Mouse (Mus musculus): ENCODE measurements around the gene Ndc1. TPM values are rescaled to one million over a fixed set of nuclear protein-coding genes. Genes with fewer than 3 reads are reported as not detected.
A peak's percentile ranks its signal among the peaks of the same experiment; 100 is the strongest.

Ndc1 gene
- polyA plus RNA-seq, 1 experiment from 2014 or later = 47.4 TPM

GRCm38 (mm10) chr4:107422176-107422575 lies 54.6 kb downstream of the Ndc1 start:
- Histone ChIP-seq H3K9ac (ENCODE audit: low read depth, low read length) (no peak overlapping the region), H3K27ac (ENCODE audit: low read depth, low read length) (no peak overlapping the region), H3K36me3 (ENCODE audit: control insufficient read depth, insufficient read depth, low read length) (peaks cover 9% of the 10 kb centered on the region; the same call in 1 of the 2 replicates), H3K4me1 (replicated peaks; ENCODE audit: control insufficient read depth, insufficient read depth, low read length) (0 out of 2 replicates have a peak, but pooled peaks cover 5% of the 10 kb centered on the region), H3K27me3 (replicated peaks; ENCODE audit: control insufficient read depth, insufficient read depth, low read length) (no peaks in the 10 kb centered on the region), H3K9me3 (ENCODE audit: control insufficient read depth, low read length) (no peaks in the 10 kb centered on the region), H3K4me3 (ENCODE audit: low read depth, low read length) (no peak overlapping the region), H3K4me2 (peak overlapping the region; percentile 68)
- no peak for ATAC-seq (replicated peaks; ENCODE audit: low FRiP score)
- no peak for DNase-seq (ENCODE audit: low spot score)
- WGBS = 26% methylated on average over 6 of the region's 6 CpGs

GRCm38 (mm10) chr4:107425616-107426015 lies 58.0 kb downstream of the Ndc1 start:
- DNase-seq (ENCODE audit: low spot score) (no peak), ATAC-seq (replicated peaks; ENCODE audit: low FRiP score) (no peak)
- no peak overlapping the region for H3K4me3 ChIP-seq (ENCODE audit: low read depth, low read length)
- 92% methylated on average over 12 of the region's 12 CpGs for WGBS
- no peak overlapping the region for H3K9ac ChIP-seq (ENCODE audit: low read depth, low read length)
- no peak overlapping the region for H3K4me2 ChIP-seq
- 0 out of 2 replicates have a peak, but pooled peaks cover 5% of the 10 kb centered on the region for H3K4me1 ChIP-seq (replicated peaks; ENCODE audit: control insufficient read depth, insufficient read depth, low read length)
- H3K27me3 ChIP-seq (replicated peaks; ENCODE audit: control insufficient read depth, insufficient read depth, low read length) = no peaks in the 10 kb centered on the region
- H3K27ac ChIP-seq (ENCODE audit: low read depth, low read length) = no peak overlapping the region
- no peaks in the 10 kb centered on the region for H3K9me3 ChIP-seq (ENCODE audit: control insufficient read depth, low read length)
- no peaks in the 10 kb centered on the region for H3K36me3 ChIP-seq (ENCODE audit: control insufficient read depth, insufficient read depth, low read length)

DNA sequence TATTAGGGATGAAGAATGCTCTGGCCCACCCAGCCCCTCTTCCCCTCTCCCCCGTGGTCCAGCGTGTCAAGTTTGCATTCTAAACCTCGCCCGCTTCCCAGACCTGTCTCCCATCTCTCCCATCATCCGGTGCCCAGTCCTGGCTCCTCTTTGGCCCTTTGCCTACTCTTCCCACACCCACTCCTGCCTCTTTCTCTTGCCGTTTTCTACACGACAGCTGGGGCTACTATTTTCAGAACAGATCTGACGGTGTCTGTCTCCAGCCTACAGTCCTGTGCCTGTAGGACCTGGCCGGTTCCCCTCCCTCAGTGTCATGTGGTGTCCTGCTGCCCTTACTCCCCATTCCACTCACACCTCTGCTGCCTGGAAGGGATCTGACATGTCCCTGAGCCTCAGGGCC lies 59.0 kb downstream of the Ndc1 start:
- ATAC-seq (replicated peaks; ENCODE audit: low FRiP score) = no peak
- H3K9ac ChIP-seq (ENCODE audit: low read depth, low read length) = no peak overlapping the region
- H3K36me3 ChIP-seq (ENCODE audit: control insufficient read depth, insufficient read depth, low read length) = no peaks in the 10 kb centered on the region
- no peak for DNase-seq (ENCODE audit: low spot score)
- no peaks in the 10 kb centered on the region for H3K9me3 ChIP-seq (ENCODE audit: control insufficient read depth, low read length)
- no peak overlapping the region for H3K4me2 ChIP-seq
- WGBS = 73% methylated on average over 9 of the region's 9 CpGs
- H3K4me1 ChIP-seq (replicated peaks; ENCODE audit: control insufficient read depth, insufficient read depth, low read length) = no peaks in the 10 kb centered on the region
- H3K4me3 ChIP-seq (ENCODE audit: low read depth, low read length) = no peak overlapping the region
- no peak overlapping the region for H3K27ac ChIP-seq (ENCODE audit: low read depth, low read length)
- no peaks in the 10 kb centered on the region; the same call in 1 of the 2 replicates for H3K27me3 ChIP-seq (replicated peaks; ENCODE audit: control insufficient read depth, insufficient read depth, low read length)

- H3K4me1 ChIP-seq (replicated peaks; ENCODE audit: control insufficient read depth, insufficient read depth, low read length) = peaks cover 16% of the 10 kb centered on the region
- DNase-seq (ENCODE audit: low spot score) (no peak), ATAC-seq (replicated peaks; ENCODE audit: low FRiP score) (no peak)
- no peak overlapping the region for H3K9ac ChIP-seq (ENCODE audit: low read depth, low read length)
- H3K27ac ChIP-seq (ENCODE audit: low read depth, low read length) = no peak overlapping the region
- H3K4me2 ChIP-seq = no peak overlapping the region
- no peaks in the 10 kb centered on the region for H3K9me3 ChIP-seq (ENCODE audit: control insufficient read depth, low read length)
- WGBS = 80% methylated on average over 5 of the region's 5 CpGs
- H3K4me3 ChIP-seq (ENCODE audit: low read depth, low read length) = no peak overlapping the region
- H3K36me3 ChIP-seq (ENCODE audit: control insufficient read depth, insufficient read depth, low read length) = no peaks in the 10 kb centered on the region
- peaks cover 52% of the 10 kb centered on the region for H3K27me3 ChIP-seq (replicated peaks; ENCODE audit: control insufficient read depth, insufficient read depth, low read length)
Observed at GRCm38 (mm10) chr4:107432717-107433116, 65.1 kb downstream of the Ndc1 start.

GRCm38 (mm10) chr4:107433998-107434355 lies 66.4 kb downstream of the Ndc1 start:
- H3K4me3 ChIP-seq (ENCODE audit: low read depth, low read length) = peak overlapping the region; percentile 65
- WGBS = 7% methylated on average over 15 of the region's 15 CpGs
- no peak overlapping the region for H3K9ac ChIP-seq (ENCODE audit: low read depth, low read length)
- peaks cover 16% of the 10 kb centered on the region for H3K4me1 ChIP-seq (replicated peaks; ENCODE audit: control insufficient read depth, insufficient read depth, low read length)
- DNase-seq (ENCODE audit: low spot score) (no peak), ATAC-seq (replicated peaks; ENCODE audit: low FRiP score) (no peak)
- H3K27me3 ChIP-seq (replicated peaks; ENCODE audit: control insufficient read depth, insufficient read depth, low read length) = peaks cover 63% of the 10 kb centered on the region
- H3K36me3 ChIP-seq (ENCODE audit: control insufficient read depth, insufficient read depth, low read length) = no peaks in the 10 kb centered on the region
- H3K27ac ChIP-seq (ENCODE audit: low read depth, low read length) = no peak overlapping the region
- peak overlapping the region; percentile 100 for H3K4me2 ChIP-seq
- no peaks in the 10 kb centered on the region for H3K9me3 ChIP-seq (ENCODE audit: control insufficient read depth, low read length)

GRCm38 (mm10) chr4:107434356-107435237 lies 67.0 kb downstream of the Ndc1 start, which contains the start of gene Glis1:
Gene Glis1, plus strand, starts transcription at chr4:107434591.
- Histone ChIP-seq H3K36me3 (ENCODE audit: control insufficient read depth, insufficient read depth, low read length) (no peaks in the 10 kb centered on the region), H3K27ac (ENCODE audit: low read depth, low read length) (no peak within 1 kb of the TSS), H3K4me2 (peak within 1 kb of the TSS; percentile 100), H3K27me3 (replicated peaks; ENCODE audit: control insufficient read depth, insufficient read depth, low read length) (peaks cover 63% of the 10 kb centered on the region), H3K4me1 (replicated peaks; ENCODE audit: control insufficient read depth, insufficient read depth, low read length) (peaks cover 16% of the 10 kb centered on the region), H3K9me3 (ENCODE audit: control insufficient read depth, low read length) (no peaks in the 10 kb centered on the region), H3K9ac (ENCODE audit: low read depth, low read length) (peak within 1 kb of the TSS; percentile 3; the same call in 1 of the 2 replicates), H3K4me3 (ENCODE audit: low read depth, low read length) (peak within 1 kb of the TSS; percentile 65)
- WGBS = under 1% methylated on average over 111 of the region's 112 CpGs
- ATAC-seq (replicated peaks; ENCODE audit: low FRiP score) (peak; percentile 87), DNase-seq (ENCODE audit: low spot score) (peak; percentile 66)

- H3K36me3 ChIP-seq (ENCODE audit: control insufficient read depth, insufficient read depth, low read length) = no peaks in the 10 kb centered on the region
- WGBS = 4% methylated on average over 47 of the region's 47 CpGs
- H3K4me2 ChIP-seq = peak overlapping the region; percentile 100
- H3K9ac ChIP-seq (ENCODE audit: low read depth, low read length) = no peak overlapping the region
- no peaks in the 10 kb centered on the region for H3K9me3 ChIP-seq (ENCODE audit: control insufficient read depth, low read length)
- H3K27me3 ChIP-seq (replicated peaks; ENCODE audit: control insufficient read depth, insufficient read depth, low read length) = peaks cover 63% of the 10 kb centered on the region
- H3K4me1 ChIP-seq (replicated peaks; ENCODE audit: control insufficient read depth, insufficient read depth, low read length) = peaks cover 16% of the 10 kb centered on the region
- DNase-seq (ENCODE audit: low spot score) (no peak), ATAC-seq (replicated peaks; ENCODE audit: low FRiP score) (no peak)
- no peak overlapping the region for H3K27ac ChIP-seq (ENCODE audit: low read depth, low read length)
- H3K4me3 ChIP-seq (ENCODE audit: low read depth, low read length) = peak overlapping the region; percentile 65
Observed at GRCm38 (mm10) chr4:107435238-107435946, 67.8 kb downstream of the Ndc1 start.

- H3K4me1 ChIP-seq (replicated peaks; ENCODE audit: control insufficient read depth, insufficient read depth, low read length) = peaks cover 16% of the 10 kb centered on the region
- no peak overlapping the region for H3K9ac ChIP-seq (ENCODE audit: low read depth, low read length)
- no peaks in the 10 kb centered on the region for H3K36me3 ChIP-seq (ENCODE audit: control insufficient read depth, insufficient read depth, low read length)
- DNase-seq (ENCODE audit: low spot score) = no peak
- H3K27me3 ChIP-seq (replicated peaks; ENCODE audit: control insufficient read depth, insufficient read depth, low read length) = peaks cover 63% of the 10 kb centered on the region
- WGBS = 78% methylated on average over 7 of the region's 7 CpGs
- no peak overlapping the region for H3K27ac ChIP-seq (ENCODE audit: low read depth, low read length)
- H3K9me3 ChIP-seq (ENCODE audit: control insufficient read depth, low read length) = no peaks in the 10 kb centered on the region
- ATAC-seq (replicated peaks; ENCODE audit: low FRiP score) = no peak
- H3K4me2 ChIP-seq = no peak overlapping the region
- H3K4me3 ChIP-seq (ENCODE audit: low read depth, low read length) = no peak overlapping the region
Observed at GRCm38 (mm10) chr4:107436476-107436875, 68.9 kb downstream of the Ndc1 start.
